Mouse (Mus musculus): ENCODE measurements around the gene Lrrtm3.

DNA sequence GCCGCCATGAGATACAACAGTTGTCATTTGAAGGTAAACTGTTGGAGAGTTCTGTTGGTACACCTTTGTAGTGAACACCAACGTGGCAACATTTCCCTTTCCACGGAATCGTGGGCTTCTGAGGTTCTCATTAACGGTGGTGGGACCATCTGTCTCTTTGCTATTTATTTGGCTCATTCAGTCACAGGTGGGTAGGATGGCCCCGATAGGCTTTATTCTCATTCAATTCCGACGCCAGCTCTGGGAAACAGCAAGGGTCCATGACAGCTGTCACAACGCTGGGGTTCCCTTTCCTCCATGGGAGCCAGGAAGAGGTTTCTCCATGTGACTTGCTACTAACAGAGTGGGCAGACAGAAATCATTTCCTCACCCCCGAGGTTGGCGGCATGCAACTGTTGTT, 48.2 kb downstream of the Lrrtm3 start:
- no peak for TF ChIP-seq POLR2A (IDR thresholded peaks at IDR 0.05; ENCODE audit: low read depth, low read length)
- TF ChIP-seq IRF4 (IDR thresholded peaks at IDR 0.05; ENCODE audit: low read depth, low read length) = no peak
- no peak for TF ChIP-seq EP300 (IDR thresholded peaks at IDR 0.05; ENCODE audit: low read length)
- TF ChIP-seq POLR2AphosphoS2 (IDR thresholded peaks at IDR 0.05; ENCODE audit: low read depth, low read length) = no peak
- TF ChIP-seq CTCF (conservative IDR thresholded peaks at IDR 0.05 in 1 of 2, IDR thresholded peaks at IDR 0.05 in 1 of 2; ENCODE audit: low read depth in 2 of 2, low read length in 2 of 2) = no peak
- no peak for TF ChIP-seq USF1 (IDR thresholded peaks at IDR 0.05; ENCODE audit: low read depth, low read length)
- no peak for TF ChIP-seq ELF1 (IDR thresholded peaks at IDR 0.05; ENCODE audit: low read depth, low read length)
- TF ChIP-seq RAD21 (IDR thresholded peaks at IDR 0.05; ENCODE audit: low read depth, low read length) = no peak
- TF ChIP-seq TBP (conservative IDR thresholded peaks at IDR 0.05; ENCODE audit: low read depth, low read length) = no peak
- TF ChIP-seq MAX (IDR thresholded peaks at IDR 0.05; ENCODE audit: low read length) = no peak
